Mouse (Mus musculus) hematopoietic multipotent progenitor cell, adult 10-12 weeks (in vitro differentiated cells): ENCODE data around the gene Gm29554. TPM values are rescaled to one million over a fixed set of nuclear protein-coding genes. Genes with fewer than 3 reads are reported as not detected.

Experiments used
- polyA plus RNA-seq: library from polyadenylated mRNA; stranded (reverse); fragments of >175 nt; gene quantifications from 2 replicates; pipeline ENCODE4 v1.2.3, GENCODE M21; 2012; ENCODE audit warnings: low replicate concordance

Gene Gm29554
- polyA plus RNA-seq = not detected in 2 replicates

GRCm38 (mm10) chrY:12273632-12274031 is at the start of gene Gm29554:
Gene Gm29554, plus strand, starts transcription at chrY:12273932.

Other genes starting within 250 kb of the Gm29554 start
- gene Gm20812, start 108.0 kb downstream of the Gm29554 start, polyA plus RNA-seq = not detected in 2 replicates